Mouse (Mus musculus) T-helper 17 cell (primary cell): Measurements from ENCODE around the gene Tmbim7.

ENCODE experiments used
- in situ Hi-C, 2 experiments: fragments of 300-600 bp; cut with MboI, MseI; formaldehyde crosslinking; loops; 1 replicate in 1 of 2; 2 replicates in 1 of 2; pipeline ENCODE4 v1.15.1; 2025; ENCODE audit warnings: high pct_unique_total_duplicates in 2 of 2

Tmbim7 gene

GRCm38 (mm10) chr5:3665225-3665624 lies 14.2 kb downstream of the Tmbim7 start:
- in situ Hi-C loops, result no loop called here

GRCm38 (mm10) chr5:3666585-3666984 lies 15.6 kb downstream of the Tmbim7 start:
- in situ Hi-C loops, result no loop called here

GRCm38 (mm10) chr5:3669938-3670554 lies 19.1 kb downstream of the Tmbim7 start:
- in situ Hi-C loops, result no loop called here

- in situ Hi-C loops, result no loop called here
These were observed 37.3 kb downstream of the Tmbim7 start for GRCm38 (mm10) chr5:3688298-3688697.

- in situ Hi-C loops, result no loop called here
These were observed 40.3 kb downstream of the Tmbim7 start for GRCm38 (mm10) chr5:3691283-3691682.

- in situ Hi-C loops, result no loop called here
These were observed 42.0 kb downstream of the Tmbim7 start for GRCm38 (mm10) chr5:3692956-3693355.

GRCm38 (mm10) chr5:3695191-3695590 lies 44.2 kb downstream of the Tmbim7 start:
- in situ Hi-C loops, result no loop called here

- in situ Hi-C loops, result no loop called here
These were observed 45.0 kb downstream of the Tmbim7 start for GRCm38 (mm10) chr5:3696031-3696430.

- in situ Hi-C loops, result no loop called here
These were observed 49.0 kb downstream of the Tmbim7 start for GRCm38 (mm10) chr5:3700025-3700424.

GRCm38 (mm10) chr5:3702180-3702579 lies 51.2 kb downstream of the Tmbim7 start:
- in situ Hi-C loops, result no loop called here

- in situ Hi-C loops, result no loop called here
These were observed 64.8 kb downstream of the Tmbim7 start for GRCm38 (mm10) chr5:3715800-3716199.

- in situ Hi-C loops, result no loop called here
These were observed 68.4 kb downstream of the Tmbim7 start for GRCm38 (mm10) chr5:3719371-3719770.

- in situ Hi-C loops, result no loop called here
These were observed 71.9 kb downstream of the Tmbim7 start for GRCm38 (mm10) chr5:3722873-3723272.

GRCm38 (mm10) chr5:3723415-3723814 lies 72.4 kb downstream of the Tmbim7 start:
- in situ Hi-C loops, result no loop called here

GRCm38 (mm10) chr5:3725491-3725890 lies 74.5 kb downstream of the Tmbim7 start:
- in situ Hi-C loops, result no loop called here

- in situ Hi-C loops, result no loop called here
These were observed 77.8 kb downstream of the Tmbim7 start for GRCm38 (mm10) chr5:3728820-3729219.
